Comparison of ENCODE assay signal across 8 mouse cellular contexts in the genomic region with DNA sequence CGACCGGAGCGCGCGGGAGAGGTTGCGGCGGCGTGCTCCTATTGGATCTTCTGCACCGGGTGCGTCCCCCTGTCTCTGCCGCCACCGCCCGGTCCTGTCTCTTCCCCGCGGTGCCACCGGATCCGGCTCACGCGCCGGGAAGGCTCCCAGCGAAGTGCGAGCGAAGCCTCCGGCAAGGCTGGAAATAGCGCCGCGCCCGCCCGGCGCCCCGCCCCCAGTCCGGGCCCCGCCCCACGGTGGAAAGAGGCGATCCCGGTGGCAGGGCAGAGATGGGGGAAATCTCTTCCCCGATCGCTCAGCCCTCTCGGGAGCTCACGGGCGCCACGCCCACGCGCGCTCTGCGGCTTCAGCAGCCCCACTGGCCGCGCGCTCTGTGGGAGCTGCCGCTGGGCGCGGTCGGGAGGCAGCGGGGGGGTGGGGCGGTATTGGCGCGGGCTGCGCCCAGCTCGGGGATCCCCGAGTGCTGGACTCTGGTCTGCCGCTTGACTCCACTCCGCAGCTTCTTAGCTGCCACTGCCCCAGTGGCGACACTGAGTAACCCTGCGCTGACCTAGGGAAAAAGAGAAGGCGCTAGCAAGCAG. TPM values are rescaled to one million over a fixed set of nuclear protein-coding genes. Genes with fewer than 3 reads are reported as not detected.
DNase-seq lines count a peak whose midpoint lies in the region; ATAC-seq and TF ChIP-seq lines count a peak whose summit lies in the region.

TSS of gene Chst8 (minus strand) at position 181 of the 581 bp plus-strand sequence.

- in situ Hi-C loops in Patski (cut with MboI; ENCODE audit: low pct_unique_long_range_greater_than_20kb) = no loop called here

- ATAC-seq in Patski = peak; percentile 72
- peak; percentile 85 for ATAC-seq in liver, postnatal 0 days

- no peak for TF ChIP-seq EP300 in liver, postnatal 0 days (IDR thresholded peaks at IDR 0.05; ENCODE audit: low read depth)

- POLR2A ChIA-PET in Patski (lab: Charles Lee) = interaction anchor here (0.9 kb wide), 1 partner anchor 190 kb away, joined by 3 read pairs; no protein-coding TSS in a partner anchor

- TF ChIP-seq POLR2A in olfactory bulb, adult 2 months (IDR thresholded peaks at IDR 0.05; ENCODE audit: insufficient read depth, low read depth, low read length) = no peak

- peaks cover 47% of the 10 kb centered on the region for H3K4me1 ChIP-seq in hindbrain, embryonic 10.5 days (replicated peaks)
- 0 out of 2 replicates have a peak, but pooled peaks cover 3% of the 10 kb centered on the region for H3K4me1 ChIP-seq in liver, postnatal 0 days (ENCODE audit: insufficient read depth)
- H3K4me1 ChIP-seq in olfactory bulb, adult 2 months (ENCODE audit: control insufficient read depth, insufficient read depth, low read length) = peaks cover 14% of the 10 kb centered on the region

- under 1% methylated on average over 65 of the region's 65 CpGs for WGBS in hindbrain, embryonic 10.5 days
- 1% methylated on average over 61 of the region's 65 CpGs for WGBS in liver, postnatal 0 days (ENCODE audit: insufficient replicate concordance)
- WGBS in olfactory bulb, adult 2 months = under 1% methylated on average over 62 of the region's 65 CpGs

- peaks cover 5% of the 10 kb centered on the region for H3K9me3 ChIP-seq in hindbrain, embryonic 10.5 days
- H3K9me3 ChIP-seq in liver, postnatal 0 days (ENCODE audit: low read length) = no peaks in the 10 kb centered on the region

- no peak for TF ChIP-seq CTCF in Patski (IDR thresholded peaks at IDR 0.05)
- TF ChIP-seq CTCF in liver, postnatal 0 days (IDR thresholded peaks at IDR 0.05; ENCODE audit: low read depth) = no peak
- TF ChIP-seq CTCF in olfactory bulb, adult 2 months (IDR thresholded peaks at IDR 0.05; ENCODE audit: insufficient read depth, low read depth, low read length) = no peak

- no peak for DNase-seq in Patski (ENCODE audit: low read depth, low spot score)
- peak; percentile 13 for DNase-seq in cerebellum, adult 9-10 months
- DNase-seq in frontal cortex, adult 2 months (ENCODE audit: extremely low spot score in 1 of 2, low spot score in 1 of 2) = peak in 1 of 2 experiments; percentile 76
- DNase-seq in hindbrain, embryonic 10.5 days (ENCODE audit: low spot score) = peak; percentile 87
- peak; percentile 66 to 72 for DNase-seq in layer of hippocampus, adult 8-10 months (ENCODE audit: low spot score in 2 of 2)
- peak; percentile 66 for DNase-seq in liver, postnatal 0 days
- peak; percentile 61 to 67 for DNase-seq in urinary bladder, postnatal 4 days (ENCODE audit: low spot score in 2 of 2)

- H3K9ac ChIP-seq in liver, postnatal 0 days (replicated peaks) = no peak within 1 kb of the TSS

- peaks cover 19% of the 10 kb centered on the region for H3K27me3 ChIP-seq in Patski
- peaks cover 75% of the 10 kb centered on the region for H3K27me3 ChIP-seq in hindbrain, embryonic 10.5 days (ENCODE audit: insufficient read depth, poor library complexity, severe bottlenecking)
- H3K27me3 ChIP-seq in liver, postnatal 0 days (ENCODE audit: insufficient read depth, low read length) = peaks cover 46% of the 10 kb centered on the region

- CTCF ChIA-PET in Patski (lab: Charles Lee) = no interaction called here

- H3K27ac ChIP-seq in hindbrain, embryonic 10.5 days = peak within 1 kb of the TSS; percentile 87
- no peak within 1 kb of the TSS for H3K27ac ChIP-seq in liver, postnatal 0 days (ENCODE audit: low read depth)
- no peak within 1 kb of the TSS for H3K27ac ChIP-seq in olfactory bulb, adult 2 months (ENCODE audit: insufficient read depth, low read depth, low read length)

- peak within 1 kb of the TSS; percentile 71 for H3K4me3 ChIP-seq in hindbrain, embryonic 10.5 days
- peak within 1 kb of the TSS; percentile 48 for H3K4me3 ChIP-seq in liver, postnatal 0 days (ENCODE audit: low read depth, low read length)
- peak within 1 kb of the TSS; percentile 41 for H3K4me3 ChIP-seq in olfactory bulb, adult 2 months (ENCODE audit: insufficient read depth, low read depth, low read length)

- peak within 1 kb of the TSS; percentile 75 for H3K4me2 ChIP-seq in liver, postnatal 0 days (ENCODE audit: low read depth, low read length)

- H3K36me3 ChIP-seq in hindbrain, embryonic 10.5 days = no peaks in the 10 kb centered on the region
- H3K36me3 ChIP-seq in liver, postnatal 0 days (replicated peaks; ENCODE audit: insufficient read depth, low read length) = no peaks in the 10 kb centered on the region

RNA-seq across cellular contexts. Expression of gene Chst8, which starts in this region (rescaled TPM):
- 2.2 TPM for polyA plus RNA-seq in Patski (2021)
- polyA plus RNA-seq in frontal cortex, adult 2 months (2012; rRNA removed) = 12.3 and 12.5 TPM in 2 replicates
- polyA plus RNA-seq in hindbrain, embryonic 10.5 days (2016; fragmentation: Nextera tagmentation; extraction: Ambion mirVana) = 12.2 and 17.5 TPM in 2 replicates
- 10 to 100 TPM; 28.5 to 37.0 (median 32.7) TPM for total RNA-seq in layer of hippocampus, adult 8-10 months (2022)
- polyA plus RNA-seq in liver, postnatal 0 days (2015; fragmentation: Nextera tagmentation; extraction: Ambion mirVana) = 0.21 and 0.47 TPM in 2 replicates
- polyA plus RNA-seq in olfactory bulb, adult 2 months (2012; ENCODE audit: insufficient read depth, insufficient read length, low replicate concordance, missing spikeins) = not detected in 2 replicates

Comparison
In these comparisons a context has a peak if more than half of its experiments do, and no peak if none do; other contexts are left out.
1. Peak in DNase-seq, ATAC-seq, H3K4me3 ChIP-seq and H3K4me2 ChIP-seq in liver, postnatal 0 days; RNA of the gene not detected or under 1 TPM.